Mouse (Mus musculus): Measurements from ENCODE around the gene Ube4b.
"Not testable (repeated sequence)": the region's sequence is repeated elsewhere in the genome, so short reads cannot be mapped to it uniquely, and the experiment has no call there.

Gene Ube4b

GRCm38 (mm10) chr4:149431887-149432286 lies 5.3 kb upstream of the Ube4b start:
- DNase-seq (ENCODE audit: low read depth, low spot score), result not testable (repeated sequence)

GRCm38 (mm10) chr4:149429592-149429991 lies 3.0 kb upstream of the Ube4b start:
- no peak for DNase-seq (ENCODE audit: low read depth, low spot score)

DNA sequence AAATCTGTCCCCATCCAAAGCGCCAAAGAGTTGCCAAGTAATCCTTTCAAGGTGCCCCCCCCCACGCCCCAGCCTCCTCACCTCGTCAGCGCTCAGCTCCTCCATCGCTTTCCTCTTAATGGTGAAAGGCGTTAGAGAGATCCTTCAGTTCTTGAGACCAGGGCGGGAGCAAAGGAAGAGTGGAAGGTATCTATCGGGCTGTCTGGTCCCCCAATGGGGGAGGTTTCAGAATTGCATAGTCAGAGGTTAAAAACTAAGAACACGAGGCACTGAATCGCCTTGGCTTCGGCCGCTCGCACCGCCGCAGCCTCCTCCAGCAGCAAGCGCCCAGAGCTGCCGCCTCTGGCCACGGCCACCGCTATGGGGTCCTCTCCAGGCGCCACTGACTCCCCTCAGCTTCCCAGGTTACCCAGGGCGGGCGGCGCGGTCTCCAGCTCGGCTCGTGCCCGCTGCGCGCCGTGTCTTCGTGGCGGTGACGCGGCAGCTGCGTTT lies 702 bp downstream of the Ube4b start:
- no peak for DNase-seq (ENCODE audit: low read depth, low spot score)

DNA sequence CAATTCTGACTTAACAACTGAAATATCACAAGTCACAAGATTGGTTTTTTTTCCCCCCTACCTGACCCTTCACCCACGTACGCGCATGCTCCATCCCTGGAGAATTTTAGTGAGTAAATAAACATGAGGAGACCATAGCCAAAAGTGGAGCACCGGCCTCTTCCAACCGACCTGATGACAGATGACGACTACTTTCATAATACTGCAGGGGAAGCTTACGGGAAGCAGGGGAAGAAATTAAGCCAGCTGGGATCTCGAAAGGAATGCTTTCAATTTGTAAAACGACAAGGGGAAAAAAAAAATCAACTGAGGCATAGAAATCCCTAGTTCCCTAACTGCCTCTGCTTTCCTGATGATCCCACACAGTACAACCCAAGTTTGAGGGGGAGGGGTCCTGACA lies 1.8 kb downstream of the Ube4b start:
- no peak for DNase-seq (ENCODE audit: low read depth, low spot score)

DNA sequence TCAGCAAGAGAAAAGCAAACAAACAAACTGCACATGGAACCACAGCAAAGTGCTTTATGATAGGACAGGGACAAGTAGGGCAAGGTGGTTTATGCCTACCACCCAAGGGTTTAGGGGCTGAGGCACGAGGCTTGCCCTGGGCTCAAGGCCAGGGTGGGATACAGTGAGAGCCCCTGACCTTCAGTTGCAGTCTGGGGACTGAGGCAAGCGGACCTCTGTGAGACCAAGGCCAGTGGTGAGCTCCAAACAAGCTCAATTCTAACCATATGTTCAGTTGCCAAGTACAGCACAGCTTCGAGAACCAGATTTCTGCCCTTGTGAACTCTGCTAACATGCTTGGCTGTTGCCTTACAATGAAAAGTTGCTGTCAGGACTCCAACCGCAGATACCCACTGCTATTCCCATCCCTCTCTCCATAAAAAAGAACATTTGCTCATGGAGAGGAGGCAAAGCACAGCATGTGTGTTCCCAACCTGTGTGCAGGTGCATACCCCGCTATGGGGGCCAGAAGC lies 8.6 kb downstream of the Ube4b start:
- DNase-seq (ENCODE audit: low read depth, low spot score), result no peak

DNA sequence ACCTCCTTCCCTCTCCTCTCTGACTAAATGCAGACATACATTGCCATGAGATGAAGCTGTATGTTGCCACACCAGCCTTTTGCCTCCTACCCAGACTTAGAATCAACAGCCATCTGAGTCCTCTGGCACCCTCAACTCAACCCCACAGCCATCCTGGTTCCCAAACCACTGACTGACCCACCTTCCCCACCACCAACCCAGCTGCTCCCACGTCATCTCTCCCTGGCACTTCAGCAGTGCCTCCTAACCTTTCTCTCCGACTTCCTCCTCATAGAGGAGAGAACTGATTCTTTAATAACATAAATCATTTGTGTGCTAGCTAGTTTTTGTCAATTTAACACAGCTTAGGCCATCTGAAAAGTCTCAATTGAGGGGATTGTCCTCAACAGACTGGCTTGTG lies 9.6 kb downstream of the Ube4b start:
- no peak for DNase-seq (ENCODE audit: low read depth, low spot score)

- DNase-seq (ENCODE audit: low read depth, low spot score), result no peak
Observed at GRCm38 (mm10) chr4:149416417-149416816, 10.1 kb downstream of the Ube4b start.

GRCm38 (mm10) chr4:149415651-149416169 lies 10.8 kb downstream of the Ube4b start:
- DNase-seq (ENCODE audit: low read depth, low spot score), result no peak

DNA sequence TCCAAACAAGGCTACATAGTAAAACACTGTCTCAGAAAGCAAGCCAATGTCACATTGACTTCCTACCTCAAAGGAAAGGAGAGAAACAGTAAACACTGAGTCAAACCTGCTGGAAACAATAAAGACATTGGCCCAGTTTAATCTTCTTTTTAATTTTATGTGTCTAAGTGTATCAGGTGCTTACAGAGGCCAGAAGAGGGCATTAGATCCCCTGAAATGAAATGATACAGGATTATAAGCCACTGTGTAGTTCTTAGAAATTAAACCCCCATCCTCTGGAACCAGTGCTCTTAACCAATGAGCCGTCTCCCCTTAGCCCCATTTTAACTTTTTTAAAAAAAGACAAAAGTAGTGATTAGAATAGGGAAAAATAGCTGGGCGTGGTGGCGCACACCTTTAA lies 12.3 kb downstream of the Ube4b start:
- no peak for DNase-seq (ENCODE audit: low read depth, low spot score)

DNA sequence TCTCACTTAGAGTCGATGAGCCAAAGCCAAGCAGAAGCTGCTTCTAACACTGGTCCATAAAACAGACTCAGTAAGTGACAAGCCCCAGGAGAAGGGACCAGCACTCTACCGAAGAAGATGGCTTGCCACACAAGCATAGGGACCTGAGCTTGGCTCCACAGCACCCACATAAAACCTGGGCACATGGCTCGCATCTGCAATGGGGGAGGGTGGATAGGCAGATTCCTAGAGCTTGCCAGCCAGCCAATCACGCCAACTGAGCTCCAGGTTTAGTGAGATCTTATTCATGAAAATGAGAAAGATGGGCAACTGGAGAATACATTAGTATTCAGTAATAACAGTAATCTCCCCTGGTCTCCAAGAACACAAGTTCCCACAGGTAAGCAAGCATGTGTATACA lies 16.8 kb downstream of the Ube4b start:
- no peak for DNase-seq (ENCODE audit: low read depth, low spot score)

DNA sequence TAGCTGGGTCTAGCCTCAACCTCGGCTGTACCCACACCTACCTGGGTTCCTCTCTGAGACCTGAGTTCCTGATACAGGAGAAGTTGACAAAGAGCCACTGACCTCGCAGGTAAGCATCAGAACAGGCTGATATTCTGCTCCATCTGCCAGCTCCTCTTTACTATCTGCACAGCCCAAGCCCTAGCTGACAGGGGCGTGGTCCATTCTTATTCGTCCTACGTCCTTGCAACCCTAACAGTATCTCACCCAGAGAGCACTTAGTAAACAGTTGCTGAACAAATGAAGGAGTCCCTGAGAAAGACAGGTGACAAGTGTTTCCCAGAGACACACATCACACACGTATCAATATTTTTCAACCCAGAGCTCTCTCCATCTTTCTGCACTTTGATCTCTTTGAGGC lies 18.2 kb downstream of the Ube4b start:
- no peak for DNase-seq (ENCODE audit: low read depth, low spot score)

DNA sequence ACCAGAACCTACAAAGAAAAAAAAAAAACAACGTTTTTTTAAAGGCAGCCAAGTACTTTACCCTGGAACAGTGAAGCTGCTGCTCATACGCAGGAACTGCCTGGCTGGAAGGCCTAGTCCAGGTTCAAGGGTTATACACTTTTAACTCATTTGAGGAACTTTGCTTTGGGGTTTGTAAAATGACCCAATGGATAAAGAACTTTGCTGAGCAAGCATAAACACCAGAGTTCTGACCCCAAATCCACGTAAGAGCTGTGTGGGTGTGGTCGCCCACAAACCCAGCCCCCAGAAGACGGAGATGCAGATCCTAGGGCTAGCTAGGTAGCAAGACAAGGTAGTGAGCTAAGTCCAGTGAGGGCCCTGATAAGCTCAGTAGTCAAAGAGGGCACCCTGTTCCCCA lies 19.1 kb downstream of the Ube4b start:
- no peak for DNase-seq (ENCODE audit: low read depth, low spot score)

GRCm38 (mm10) chr4:149405713-149406443 lies 20.7 kb downstream of the Ube4b start:
- DNase-seq (ENCODE audit: low read depth, low spot score), result no peak

DNA sequence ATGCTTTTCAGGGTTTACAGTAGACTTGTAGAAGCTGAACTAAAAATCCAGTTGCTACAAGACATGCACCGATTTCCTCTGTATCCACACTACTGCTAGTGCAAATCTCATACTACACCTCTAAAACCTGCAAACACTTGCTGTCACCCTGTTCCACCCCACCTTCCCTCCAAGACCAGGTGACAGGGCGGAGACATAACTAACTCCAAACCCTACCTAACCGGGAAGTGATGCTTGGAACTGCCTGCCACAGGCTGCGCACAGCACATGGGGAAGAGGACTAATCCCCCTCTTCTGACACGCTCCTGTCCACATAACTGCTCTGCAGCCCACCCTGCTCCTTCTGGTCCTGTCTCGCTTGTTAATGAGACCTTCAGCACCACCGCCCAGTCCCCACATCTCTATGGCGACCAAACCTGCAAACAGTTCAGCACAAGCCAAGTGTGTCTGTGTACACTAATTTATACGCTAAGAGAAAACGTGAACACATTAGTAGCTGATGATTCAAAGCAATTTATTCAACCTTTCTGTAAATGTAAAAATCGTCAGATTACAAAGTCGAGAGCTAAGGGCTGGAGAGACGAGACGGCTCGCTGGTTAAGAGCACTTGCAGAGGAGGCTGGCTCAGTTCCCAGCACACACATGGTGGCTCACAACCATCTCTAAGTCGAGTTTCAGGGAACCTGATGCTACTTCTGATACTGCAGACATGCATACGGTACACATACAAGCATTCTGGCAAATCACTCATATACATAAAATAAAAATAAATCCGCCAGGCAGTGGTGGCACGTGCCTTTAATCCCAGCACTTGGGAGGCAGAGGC lies 21.7 kb downstream of the Ube4b start:
- no peak for DNase-seq (ENCODE audit: low read depth, low spot score)

GRCm38 (mm10) chr4:149403037-149403436 lies 23.5 kb downstream of the Ube4b start:
- no peak for DNase-seq (ENCODE audit: low read depth, low spot score)

GRCm38 (mm10) chr4:149401591-149401982 lies 25.0 kb downstream of the Ube4b start:
- no peak for DNase-seq (ENCODE audit: low read depth, low spot score)

DNA sequence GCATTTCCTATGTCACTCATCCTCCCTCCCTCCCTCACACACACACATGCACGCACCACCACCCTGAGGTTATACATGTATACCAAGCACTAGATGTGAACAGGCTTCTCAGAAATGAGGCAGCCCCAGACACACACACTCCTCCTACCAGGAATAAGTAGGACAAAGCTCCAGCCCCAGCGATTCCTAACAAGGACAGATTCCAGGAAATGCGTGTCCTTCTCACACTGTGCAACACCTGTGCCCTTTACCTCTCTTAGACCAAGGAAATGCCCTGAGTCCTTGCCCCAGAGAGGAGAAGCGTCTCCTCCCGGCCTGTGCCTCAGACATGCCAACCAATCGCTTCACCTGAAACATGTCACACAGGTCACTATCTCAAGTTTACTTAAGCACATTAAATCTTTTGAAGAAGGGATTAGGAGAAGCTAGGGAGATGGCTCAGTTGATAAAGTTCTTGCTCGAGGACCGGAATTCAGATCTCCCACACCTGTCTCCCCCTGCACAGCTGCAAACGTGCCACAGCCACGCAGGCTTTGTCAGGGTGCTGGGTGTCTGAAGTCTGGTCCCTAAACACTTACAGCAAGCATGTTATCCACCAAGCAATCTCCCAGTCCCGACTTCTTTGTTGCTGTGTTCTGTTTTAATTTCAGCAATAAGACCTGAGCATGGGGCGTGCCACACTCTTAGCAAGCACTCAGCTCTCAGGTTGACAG lies 25.5 kb downstream of the Ube4b start:
- DNase-seq (ENCODE audit: low read depth, low spot score), result no peak

DNA sequence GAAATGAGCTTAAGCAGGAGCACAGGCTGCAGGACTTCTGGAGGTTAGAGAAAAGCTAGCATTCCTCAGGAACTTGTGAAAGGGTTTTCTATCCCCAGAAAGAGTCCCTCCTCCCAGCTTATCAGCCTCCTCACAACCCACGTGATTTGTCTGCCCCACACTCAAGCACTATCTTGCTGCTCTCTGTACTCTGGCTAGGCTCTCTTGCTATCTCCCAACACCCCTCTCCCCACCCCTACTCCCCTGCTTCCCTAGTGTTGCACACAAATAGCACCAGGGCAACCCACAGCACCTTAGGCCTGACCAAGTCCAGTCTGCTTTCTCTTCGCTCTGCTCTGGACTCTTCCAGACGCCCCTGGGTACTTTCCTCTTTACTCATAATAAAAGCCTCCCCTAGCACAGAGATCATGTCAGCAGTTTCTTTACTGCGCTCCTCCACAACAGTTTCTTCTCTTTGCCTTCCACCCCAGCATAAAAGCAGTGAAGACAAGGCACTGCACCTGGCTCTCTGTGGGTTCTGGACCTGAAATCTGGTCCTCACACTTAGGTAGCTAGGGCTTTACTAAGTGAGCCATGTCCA lies 27.1 kb downstream of the Ube4b start:
- no peak for DNase-seq (ENCODE audit: low read depth, low spot score)

DNA sequence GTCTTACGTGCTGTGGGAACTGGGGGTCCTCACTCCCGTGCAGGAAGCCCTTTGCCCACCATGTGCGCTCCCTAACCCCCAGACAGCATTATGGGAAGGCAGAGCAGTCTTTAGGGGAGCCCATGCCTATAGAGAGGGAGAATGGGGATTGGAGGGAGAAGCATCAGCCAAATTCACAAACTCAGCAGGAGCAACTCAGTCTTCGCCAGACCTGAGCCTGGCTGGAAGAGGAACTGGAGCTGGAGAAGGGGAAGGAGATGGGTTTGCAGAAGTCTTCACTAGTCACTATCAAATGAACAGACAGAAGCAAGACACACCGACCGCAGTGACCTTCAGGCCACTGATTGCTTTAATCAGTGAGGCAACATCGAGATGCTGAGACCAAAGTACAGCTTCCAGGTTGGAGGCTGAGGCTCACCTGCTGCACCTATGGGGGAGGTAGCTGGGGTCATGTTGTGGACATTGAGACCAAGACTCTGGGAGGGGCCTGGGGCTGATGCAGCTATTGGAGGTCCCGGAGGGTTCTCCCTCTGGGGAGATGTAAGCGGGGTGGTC lies 28.3 kb downstream of the Ube4b start:
- DNase-seq (ENCODE audit: low read depth, low spot score), result no peak

- DNase-seq (ENCODE audit: low read depth, low spot score), result peak; percentile 31
Observed at GRCm38 (mm10) chr4:149396433-149397306, 29.9 kb downstream of the Ube4b start.
